Mouse (Mus musculus): ENCODE data around the gene Tram2. TPM values are rescaled to one million over a fixed set of nuclear protein-coding genes. Genes with fewer than 3 reads are reported as not detected.
A peak's percentile ranks its signal among the peaks of the same experiment; 100 is the strongest.

Tram2 gene
- polyA plus RNA-seq (2012; ENCODE audit: insufficient read depth, insufficient read length, missing spikeins) = 7.5 and 7.8 TPM in 2 replicates

GRCm38 (mm10) chr1:21079217-21079773 lies at the start of gene Tram2:
Gene Tram2, minus strand, starts transcription at chr1:21079229.
- TF ChIP-seq CTCF (IDR thresholded peaks at IDR 0.05; ENCODE audit: low read depth, low read length) = no peak
- no peak for TF ChIP-seq POLR2A (IDR thresholded peaks at IDR 0.05; ENCODE audit: borderline replicate concordance, low read depth, low read length)
- Histone ChIP-seq H3K27ac (ENCODE audit: insufficient read depth, low read depth, low read length) (peak within 1 kb of the TSS; percentile 59), H3K4me1 (ENCODE audit: control insufficient read depth, insufficient read depth, low read length) (peaks cover 9% of the 10 kb centered on the region), H3K4me3 (ENCODE audit: insufficient read depth, low read length) (peak within 1 kb of the TSS; percentile 72)

GRCm38 (mm10) chr1:21124713-21125336 lies 45.8 kb upstream of the Tram2 start:
- TF ChIP-seq CTCF (IDR thresholded peaks at IDR 0.05; ENCODE audit: low read depth, low read length) = no peak
- no peak for TF ChIP-seq POLR2A (IDR thresholded peaks at IDR 0.05; ENCODE audit: borderline replicate concordance, low read depth, low read length)
- H3K27ac ChIP-seq (ENCODE audit: insufficient read depth, low read depth, low read length) = no peak overlapping the region
- no peaks in the 10 kb centered on the region for H3K4me1 ChIP-seq (ENCODE audit: control insufficient read depth, insufficient read depth, low read length)
- no peak overlapping the region for H3K4me3 ChIP-seq (ENCODE audit: insufficient read depth, low read length)

- no peak overlapping the region for H3K4me3 ChIP-seq (ENCODE audit: insufficient read depth, low read length)
- no peaks in the 10 kb centered on the region for H3K4me1 ChIP-seq (ENCODE audit: control insufficient read depth, insufficient read depth, low read length)
- TF ChIP-seq CTCF (IDR thresholded peaks at IDR 0.05; ENCODE audit: low read depth, low read length) = no peak
- TF ChIP-seq POLR2A (IDR thresholded peaks at IDR 0.05; ENCODE audit: borderline replicate concordance, low read depth, low read length) = no peak
- H3K27ac ChIP-seq (ENCODE audit: insufficient read depth, low read depth, low read length) = no peak overlapping the region
Measured at GRCm38 (mm10) chr1:21103784-21104183, 24.8 kb upstream of the Tram2 start.

GRCm38 (mm10) chr1:21101221-21102006 lies 22.4 kb upstream of the Tram2 start:
- no peak overlapping the region for H3K27ac ChIP-seq (ENCODE audit: insufficient read depth, low read depth, low read length)

GRCm38 (mm10) chr1:21100726-21101125 lies 21.7 kb upstream of the Tram2 start:
- TF ChIP-seq POLR2A (IDR thresholded peaks at IDR 0.05; ENCODE audit: borderline replicate concordance, low read depth, low read length) = no peak
- TF ChIP-seq CTCF (IDR thresholded peaks at IDR 0.05; ENCODE audit: low read depth, low read length) = no peak
- H3K27ac ChIP-seq (ENCODE audit: insufficient read depth, low read depth, low read length) = no peak overlapping the region
- H3K4me3 ChIP-seq (ENCODE audit: insufficient read depth, low read length) = no peak overlapping the region
- H3K4me1 ChIP-seq (ENCODE audit: control insufficient read depth, insufficient read depth, low read length) = no peaks in the 10 kb centered on the region

More at GRCm38 (mm10) chr1:21101221-21102006, 22.4 kb upstream of the Tram2 start:
- H3K4me1 ChIP-seq (ENCODE audit: control insufficient read depth, insufficient read depth, low read length) = no peaks in the 10 kb centered on the region
- TF ChIP-seq POLR2A (IDR thresholded peaks at IDR 0.05; ENCODE audit: borderline replicate concordance, low read depth, low read length) = no peak
- TF ChIP-seq CTCF (IDR thresholded peaks at IDR 0.05; ENCODE audit: low read depth, low read length) = peak; percentile 79
- no peak overlapping the region for H3K4me3 ChIP-seq (ENCODE audit: insufficient read depth, low read length)

- no peak overlapping the region for H3K4me3 ChIP-seq (ENCODE audit: insufficient read depth, low read length)
- TF ChIP-seq CTCF (IDR thresholded peaks at IDR 0.05; ENCODE audit: low read depth, low read length) = no peak
- no peak for TF ChIP-seq POLR2A (IDR thresholded peaks at IDR 0.05; ENCODE audit: borderline replicate concordance, low read depth, low read length)
- no peak overlapping the region for H3K27ac ChIP-seq (ENCODE audit: insufficient read depth, low read depth, low read length)
- H3K4me1 ChIP-seq (ENCODE audit: control insufficient read depth, insufficient read depth, low read length) = peaks cover 4% of the 10 kb centered on the region; the same call in 1 of the 2 replicates
Measured at GRCm38 (mm10) chr1:21097001-21097989, 18.3 kb upstream of the Tram2 start.

- Histone ChIP-seq H3K4me1 (ENCODE audit: control insufficient read depth, insufficient read depth, low read length) (peaks cover 4% of the 10 kb centered on the region; the same call in 1 of the 2 replicates), H3K4me3 (ENCODE audit: insufficient read depth, low read length) (no peak overlapping the region), H3K27ac (ENCODE audit: insufficient read depth, low read depth, low read length) (no peak overlapping the region)
- TF ChIP-seq CTCF (IDR thresholded peaks at IDR 0.05; ENCODE audit: low read depth, low read length) (no peak), POLR2A (IDR thresholded peaks at IDR 0.05; ENCODE audit: borderline replicate concordance, low read depth, low read length) (no peak)
Measured at GRCm38 (mm10) chr1:21094644-21095215, 15.7 kb upstream of the Tram2 start.

GRCm38 (mm10) chr1:21089661-21090117 lies 10.7 kb upstream of the Tram2 start:
- Histone ChIP-seq H3K27ac (ENCODE audit: insufficient read depth, low read depth, low read length) (no peak overlapping the region), H3K4me3 (ENCODE audit: insufficient read depth, low read length) (no peak overlapping the region), H3K4me1 (ENCODE audit: control insufficient read depth, insufficient read depth, low read length) (peaks cover 15% of the 10 kb centered on the region)
- no peak for TF ChIP-seq CTCF (IDR thresholded peaks at IDR 0.05; ENCODE audit: low read depth, low read length)
- TF ChIP-seq POLR2A (IDR thresholded peaks at IDR 0.05; ENCODE audit: borderline replicate concordance, low read depth, low read length) = no peak
